Mouse (Mus musculus) MEL-GATA-1-ER (cell line): ENCODE results near the gene Nudcd2.

Source experiments
- DNase-seq: peaks from one replicate; pipeline ENCODE4 v3.0.0-alpha.2; 2012; ENCODE audit warnings: low read depth; ENCODE audit errors: extremely low read depth

Gene Nudcd2

DNA sequence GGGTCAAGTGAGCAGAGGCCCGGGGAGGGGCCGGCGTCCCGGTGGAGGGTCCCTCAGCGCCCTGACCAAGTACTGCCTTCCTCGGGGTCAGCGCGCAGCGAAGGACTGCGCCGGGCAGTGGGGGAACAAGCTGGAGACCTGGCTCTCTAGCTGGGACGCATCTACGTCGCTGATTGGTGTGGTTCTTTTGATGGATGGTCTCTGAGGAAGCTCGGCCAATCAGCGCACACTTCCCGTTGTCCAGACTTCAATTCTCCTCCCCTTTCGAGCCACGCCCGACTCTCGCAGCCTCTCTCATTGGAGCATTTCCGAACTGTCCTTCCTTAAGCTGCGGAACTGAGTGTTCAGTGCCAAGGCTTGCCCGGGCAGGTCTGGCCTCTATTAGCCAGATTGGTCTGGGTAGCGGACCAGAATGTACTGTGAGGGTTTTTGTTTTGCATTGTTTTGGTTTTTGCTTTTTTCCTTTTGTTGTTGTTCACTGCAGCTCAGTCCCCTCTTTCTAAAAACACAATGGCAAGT is 21.7 kb downstream of the Nudcd2 start, which contains the start of gene Ccng1:
Ccng1 (minus strand) TSS at position 203 of the 519 bp plus-strand sequence.
- peak; percentile 96 for DNase-seq

GRCm38 (mm10) chr11:40755968-40756367 is 22.5 kb downstream of the Nudcd2 start:
- DNase-seq, result no peak

GRCm38 (mm10) chr11:40759896-40760295 is 26.4 kb downstream of the Nudcd2 start:
- no peak for DNase-seq

- DNase-seq, result peak; percentile 15
Measured at GRCm38 (mm10) chr11:40763395-40763794, 29.9 kb downstream of the Nudcd2 start.

- DNase-seq, result no peak
Measured at GRCm38 (mm10) chr11:40764690-40765089, 31.2 kb downstream of the Nudcd2 start.

- DNase-seq, result peak; percentile 41
Measured at GRCm38 (mm10) chr11:40775315-40776269, 42.1 kb downstream of the Nudcd2 start.

DNA sequence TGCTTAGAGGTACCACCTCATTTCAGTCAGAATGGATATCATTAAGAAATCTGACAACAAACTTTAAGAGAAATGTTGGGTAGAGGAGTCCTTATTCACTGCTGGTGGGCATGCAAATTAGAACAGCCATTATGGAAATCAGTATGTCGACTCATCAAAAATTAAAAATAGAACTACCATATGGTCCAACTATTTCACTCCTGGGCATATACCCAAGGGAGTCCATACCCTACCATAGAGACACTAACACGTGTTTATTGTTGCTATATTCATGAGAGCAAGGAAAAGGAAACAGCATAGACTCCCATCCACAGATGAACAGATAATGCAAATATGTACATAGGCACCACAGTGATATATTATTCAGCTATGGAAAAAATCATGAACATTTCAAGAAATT is 48.4 kb downstream of the Nudcd2 start:
- DNase-seq, result no peak

DNA sequence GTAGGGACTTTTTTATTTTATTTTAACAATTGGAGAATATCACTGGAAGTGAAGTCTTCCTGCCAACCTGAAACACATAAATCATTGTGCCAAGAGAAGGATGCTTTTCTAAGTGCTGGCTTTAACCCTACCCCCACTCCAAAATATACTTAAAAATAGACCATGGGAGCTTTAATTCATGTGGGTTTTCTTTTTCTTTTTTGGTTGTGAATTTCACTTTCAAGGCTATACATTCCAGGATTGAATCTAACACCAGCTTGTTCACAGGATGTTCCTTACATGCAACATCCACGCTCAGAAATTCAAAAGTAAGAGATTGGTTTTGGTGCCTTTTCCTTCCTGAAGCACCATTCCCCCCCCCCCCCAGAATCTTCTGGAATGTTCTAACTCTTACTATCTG is 49.9 kb downstream of the Nudcd2 start:
- DNase-seq, result no peak

- no peak for DNase-seq
Measured at GRCm38 (mm10) chr11:40784326-40784725, 50.9 kb downstream of the Nudcd2 start.

- DNase-seq, result no peak
Measured at GRCm38 (mm10) chr11:40786900-40787299, 53.4 kb downstream of the Nudcd2 start.
